Mouse (Mus musculus): ENCODE data around the gene Ak5.
"Not testable (repeated sequence)": the region's sequence is repeated elsewhere in the genome, so short reads cannot be mapped to it uniquely, and the experiment has no call there.

Ak5 gene

GRCm38 (mm10) chr3:152474582-152475277 lies 193.4 kb downstream of the Ak5 start:
- DNase-seq: peak; percentile 52

- DNase-seq: no peak
Observed at GRCm38 (mm10) chr3:152472676-152473075, 195.5 kb downstream of the Ak5 start.

- no peak for DNase-seq
Observed at GRCm38 (mm10) chr3:152470347-152470746, 197.8 kb downstream of the Ak5 start.

GRCm38 (mm10) chr3:152469423-152470200 lies 198.5 kb downstream of the Ak5 start:
- DNase-seq: no peak

GRCm38 (mm10) chr3:152468569-152469041 lies 199.6 kb downstream of the Ak5 start:
- DNase-seq: no peak

GRCm38 (mm10) chr3:152468032-152468431 lies 200.1 kb downstream of the Ak5 start:
- DNase-seq: no peak

GRCm38 (mm10) chr3:152467312-152467711 lies 200.8 kb downstream of the Ak5 start:
- DNase-seq: no peak

GRCm38 (mm10) chr3:152466849-152467248 lies 201.3 kb downstream of the Ak5 start:
- DNase-seq: no peak

GRCm38 (mm10) chr3:152465338-152465737 lies 202.8 kb downstream of the Ak5 start:
- no peak for DNase-seq

- no peak for DNase-seq
Observed at GRCm38 (mm10) chr3:152464462-152464861, 203.7 kb downstream of the Ak5 start.

- DNase-seq: no peak
Observed at GRCm38 (mm10) chr3:152462900-152463299, 205.3 kb downstream of the Ak5 start.

GRCm38 (mm10) chr3:152462038-152462547 lies 206.1 kb downstream of the Ak5 start:
- DNase-seq: no peak

GRCm38 (mm10) chr3:152460802-152461201 lies 207.4 kb downstream of the Ak5 start:
- no peak for DNase-seq

GRCm38 (mm10) chr3:152458875-152459274 lies 209.3 kb downstream of the Ak5 start:
- not testable (repeated sequence) for DNase-seq

GRCm38 (mm10) chr3:152457308-152458035 lies 210.7 kb downstream of the Ak5 start:
- no peak for DNase-seq

GRCm38 (mm10) chr3:152453163-152453562 lies 215.0 kb downstream of the Ak5 start:
- DNase-seq: no peak

GRCm38 (mm10) chr3:152446966-152447365 lies 221.2 kb downstream of the Ak5 start:
- no peak for DNase-seq

- no peak for DNase-seq
Observed at GRCm38 (mm10) chr3:152444114-152444513, 224.0 kb downstream of the Ak5 start.

GRCm38 (mm10) chr3:152442795-152443194 lies 225.4 kb downstream of the Ak5 start:
- DNase-seq: no peak

GRCm38 (mm10) chr3:152438068-152438467 lies 230.1 kb downstream of the Ak5 start:
- no peak for DNase-seq

- DNase-seq: no peak
Observed at GRCm38 (mm10) chr3:152435590-152435989, 232.6 kb downstream of the Ak5 start.

GRCm38 (mm10) chr3:152432677-152433076 lies 235.5 kb downstream of the Ak5 start:
- no peak for DNase-seq

GRCm38 (mm10) chr3:152428925-152429324 lies 239.2 kb downstream of the Ak5 start:
- no peak for DNase-seq
